Mouse (Mus musculus): ENCODE results near the gene Fam178b. TPM values are rescaled to one million over a fixed set of nuclear protein-coding genes. Genes with fewer than 3 reads are reported as not detected.

Gene Fam178b
- polyA plus RNA-seq, 1 experiment from 2014 or later: 0.24 TPM

GRCm38 (mm10) chr1:36697030-36697429 lies 14.0 kb upstream of the Fam178b start:
- Histone ChIP-seq H3K27ac (replicated peaks) (no peak overlapping the region), H3K4me3 (no peak overlapping the region), H3K27me3 (no peaks in the 10 kb centered on the region), H3K4me2 (no peak overlapping the region), H3K9ac (no peak overlapping the region), H3K4me1 (replicated peaks) (peaks cover 16% of the 10 kb centered on the region), H3K36me3 (peaks cover 67% of the 10 kb centered on the region), H3K9me3 (no peaks in the 10 kb centered on the region)
- WGBS: 69% methylated on average over 5 of the region's 5 CpGs
- no peak for ATAC-seq (ENCODE audit: low read depth)

- Histone ChIP-seq H3K27me3 (no peaks in the 10 kb centered on the region), H3K4me2 (no peak overlapping the region), H3K4me1 (replicated peaks) (peaks cover 18% of the 10 kb centered on the region), H3K9ac (no peak overlapping the region), H3K36me3 (peaks cover 61% of the 10 kb centered on the region), H3K27ac (replicated peaks) (no peak overlapping the region), H3K4me3 (no peak overlapping the region), H3K9me3 (no peaks in the 10 kb centered on the region)
- WGBS: 79% methylated on average over 6 of the region's 6 CpGs
- no peak for ATAC-seq (ENCODE audit: low read depth)
These were observed 13.4 kb upstream of the Fam178b start for GRCm38 (mm10) chr1:36696411-36696810.

- H3K4me2 ChIP-seq: no peak overlapping the region
- no peaks in the 10 kb centered on the region for H3K27me3 ChIP-seq
- peaks cover 23% of the 10 kb centered on the region for H3K4me1 ChIP-seq (replicated peaks)
- no peaks in the 10 kb centered on the region for H3K9me3 ChIP-seq
- H3K27ac ChIP-seq (replicated peaks): no peak overlapping the region
- no peak overlapping the region for H3K9ac ChIP-seq
- no peak overlapping the region for H3K4me3 ChIP-seq
- ATAC-seq (ENCODE audit: low read depth): no peak
- H3K36me3 ChIP-seq: peaks cover 46% of the 10 kb centered on the region
- 93% methylated on average over 6 of the region's 6 CpGs for WGBS
These were observed 11.9 kb upstream of the Fam178b start for GRCm38 (mm10) chr1:36694871-36695270.

- Histone ChIP-seq H3K9me3 (no peaks in the 10 kb centered on the region), H3K27ac (replicated peaks) (peak within 1 kb of the TSS; percentile 61), H3K36me3 (peaks cover 27% of the 10 kb centered on the region), H3K4me3 (peak within 1 kb of the TSS; percentile 86), H3K4me1 (replicated peaks) (peaks cover 16% of the 10 kb centered on the region), H3K27me3 (no peaks in the 10 kb centered on the region; the same call in 1 of the 2 replicates), H3K4me2 (peak within 1 kb of the TSS; percentile 81), H3K9ac (peak within 1 kb of the TSS; percentile 91)
- 1% methylated on average over 68 of the region's 68 CpGs for WGBS
- ATAC-seq (ENCODE audit: low read depth): peak; percentile 94
These were observed 8.5 kb upstream of the Fam178b start, which contains the start of gene Cox5b for GRCm38 (mm10) chr1:36691271-36692155. Cox5b (plus strand) TSS chr1:36691449.

GRCm38 (mm10) chr1:36690671-36691235 lies 7.8 kb upstream of the Fam178b start:
- peak overlapping the region; percentile 86 for H3K4me3 ChIP-seq
- H3K9me3 ChIP-seq: no peaks in the 10 kb centered on the region
- H3K4me2 ChIP-seq: peak overlapping the region; percentile 81
- peak; percentile 42 for ATAC-seq (ENCODE audit: low read depth)
- peaks cover 27% of the 10 kb centered on the region for H3K36me3 ChIP-seq
- H3K4me1 ChIP-seq (replicated peaks): peaks cover 16% of the 10 kb centered on the region
- peak overlapping the region; percentile 42; the same call in 1 of the 2 replicates for H3K27ac ChIP-seq (replicated peaks)
- H3K9ac ChIP-seq: peak overlapping the region; percentile 63; the same call in 1 of the 2 replicates
- H3K27me3 ChIP-seq: no peaks in the 10 kb centered on the region; the same call in 1 of the 2 replicates
- 62% methylated on average over 11 of the region's 11 CpGs for WGBS

- no peaks in the 10 kb centered on the region for H3K4me1 ChIP-seq (replicated peaks)
- H3K9ac ChIP-seq: no peak overlapping the region
- ATAC-seq (ENCODE audit: low read depth): peak; percentile 82
- no peaks in the 10 kb centered on the region for H3K36me3 ChIP-seq
- no peaks in the 10 kb centered on the region for H3K9me3 ChIP-seq
- H3K27me3 ChIP-seq: no peaks in the 10 kb centered on the region; the same call in 1 of the 2 replicates
- no peak overlapping the region for H3K4me3 ChIP-seq
- 13% methylated on average over 13 of the region's 13 CpGs for WGBS
- H3K27ac ChIP-seq (replicated peaks): no peak overlapping the region
- no peak overlapping the region for H3K4me2 ChIP-seq
These were observed 956 bp upstream of the Fam178b start for GRCm38 (mm10) chr1:36683810-36684467.

GRCm38 (mm10) chr1:36680893-36681292 lies 2.1 kb downstream of the Fam178b start:
- Histone ChIP-seq H3K4me1 (replicated peaks) (no peaks in the 10 kb centered on the region), H3K9ac (no peak overlapping the region), H3K27me3 (no peaks in the 10 kb centered on the region), H3K4me2 (no peak overlapping the region), H3K36me3 (no peaks in the 10 kb centered on the region), H3K27ac (replicated peaks) (no peak overlapping the region), H3K9me3 (no peaks in the 10 kb centered on the region), H3K4me3 (no peak overlapping the region)
- ATAC-seq (ENCODE audit: low read depth): no peak
- WGBS: 66% methylated on average over 7 of the region's 7 CpGs

- H3K9ac ChIP-seq: no peak overlapping the region
- no peak overlapping the region for H3K27ac ChIP-seq (replicated peaks)
- no peaks in the 10 kb centered on the region for H3K36me3 ChIP-seq
- 46% methylated on average over 3 of the region's 3 CpGs for WGBS
- H3K27me3 ChIP-seq: no peaks in the 10 kb centered on the region
- no peaks in the 10 kb centered on the region for H3K9me3 ChIP-seq
- H3K4me1 ChIP-seq (replicated peaks): no peaks in the 10 kb centered on the region
- H3K4me2 ChIP-seq: no peak overlapping the region
- H3K4me3 ChIP-seq: no peak overlapping the region
- no peak for ATAC-seq (ENCODE audit: low read depth)
These were observed 8.0 kb downstream of the Fam178b start for GRCm38 (mm10) chr1:36674936-36675335.

GRCm38 (mm10) chr1:36672648-36673350 lies 10.2 kb downstream of the Fam178b start:
- no peaks in the 10 kb centered on the region for H3K4me1 ChIP-seq (replicated peaks)
- no peak overlapping the region for H3K4me3 ChIP-seq
- H3K27me3 ChIP-seq: no peaks in the 10 kb centered on the region
- no peak overlapping the region for H3K4me2 ChIP-seq
- H3K36me3 ChIP-seq: no peaks in the 10 kb centered on the region
- H3K9ac ChIP-seq: no peak overlapping the region
- no peaks in the 10 kb centered on the region for H3K9me3 ChIP-seq
- no peak for ATAC-seq (ENCODE audit: low read depth)
- 40% methylated on average over 16 of the region's 16 CpGs for WGBS
- no peak overlapping the region for H3K27ac ChIP-seq (replicated peaks)

- Histone ChIP-seq H3K4me1 (replicated peaks) (no peaks in the 10 kb centered on the region), H3K27ac (replicated peaks) (no peak overlapping the region), H3K36me3 (no peaks in the 10 kb centered on the region), H3K9me3 (no peaks in the 10 kb centered on the region), H3K9ac (no peak overlapping the region), H3K27me3 (no peaks in the 10 kb centered on the region), H3K4me3 (no peak overlapping the region), H3K4me2 (no peak overlapping the region)
- ATAC-seq (ENCODE audit: low read depth): no peak
- WGBS: 92% methylated on average over 10 of the region's 10 CpGs
These were observed 11.7 kb downstream of the Fam178b start for GRCm38 (mm10) chr1:36671260-36671659.

GRCm38 (mm10) chr1:36670256-36670655 lies 12.7 kb downstream of the Fam178b start:
- Histone ChIP-seq H3K4me3 (no peak overlapping the region), H3K36me3 (no peaks in the 10 kb centered on the region)
- ATAC-seq (ENCODE audit: low read depth): no peak

More at GRCm38 (mm10) chr1:36670256-36670655, 12.7 kb downstream of the Fam178b start:
- WGBS: 81% methylated on average over 4 of the region's 4 CpGs
- Histone ChIP-seq H3K4me2 (no peak overlapping the region), H3K4me1 (replicated peaks) (no peaks in the 10 kb centered on the region; the same call in 1 of the 2 replicates), H3K27ac (replicated peaks) (no peak overlapping the region), H3K9ac (no peak overlapping the region), H3K27me3 (no peaks in the 10 kb centered on the region), H3K9me3 (no peaks in the 10 kb centered on the region)
